Mouse (Mus musculus) forebrain, embryonic 14.5 days (tissue): ENCODE data around the gene Krt71. TPM values are rescaled to one million over a fixed set of nuclear protein-coding genes. Genes with fewer than 3 reads are reported as not detected.
"Not testable (repeated sequence)": the region's sequence is repeated elsewhere in the genome, so short reads cannot be mapped to it uniquely, and the experiment has no call there.

Experiments used
- ATAC-seq: fragments of 200-750 bp; cut with Nextera tagmentation; 2 replicates; pipeline ENCODE4 v1.8.0; 2017; ENCODE audit warnings: mild to moderate bottlenecking, moderate library complexity
- DNase-seq: peaks from one replicate; pipeline ENCODE4 v3.0.0-alpha.2; 2015; ENCODE audit warnings: low spot score
- H3K27ac ChIP-seq: fragments of 300-500 bp; sonication (generic); 2 replicates; pipeline ENCODE4 v1.5.1; 2014; ENCODE audit warnings: low read depth, mild to moderate bottlenecking, control low read depth, low read length, moderate library complexity
- H3K27me3 ChIP-seq: fragments of 300-500 bp; sonication (generic); replicated peaks from 2 replicates; pipeline ENCODE4 v1.6.1; 2014; ENCODE audit warnings: low read length, control low read depth, mixed read lengths; ENCODE audit not compliant: control insufficient read depth, insufficient read depth
- H3K36me3 ChIP-seq: fragments of 300-500 bp; sonication (generic); 2 replicates; pipeline ENCODE4 v1.6.1; 2014; ENCODE audit warnings: low read length, control low read depth; ENCODE audit not compliant: control insufficient read depth, insufficient read depth
- H3K4me1 ChIP-seq: fragments of 300-500 bp; sonication (generic); 2 replicates; pipeline ENCODE4 v1.6.1; 2014; ENCODE audit warnings: antibody characterized with exemption, low read length, control low read depth; ENCODE audit not compliant: control insufficient read depth, insufficient read depth
- H3K4me2 ChIP-seq: fragments of 300-500 bp; sonication (generic); 2 replicates; pipeline ENCODE4 v1.6.1; 2014; ENCODE audit warnings: mild to moderate bottlenecking, control low read depth, low read length
- H3K4me3 ChIP-seq: fragments of 300-500 bp; sonication (generic); 2 replicates; pipeline ENCODE4 v1.5.1; 2014; ENCODE audit warnings: low read depth, low read length, control low read depth
- H3K9ac ChIP-seq: fragments of 300-500 bp; sonication (generic); 2 replicates; pipeline ENCODE4 v1.6.1; 2014; ENCODE audit warnings: mild to moderate bottlenecking, low read length, control low read depth, moderate library complexity
- H3K9me3 ChIP-seq: fragments of 300-500 bp; sonication (generic); replicated peaks from 2 replicates; pipeline ENCODE4 v1.6.1; 2016; ENCODE audit warnings: low read length, control low read depth, mixed read lengths; ENCODE audit not compliant: control insufficient read depth
- WGBS: fragments of 180-500 bp; shearing (Covaris S2); extraction: QIAGEN DNeasy Blood & Tissue Kit; methylation state at CpG from one replicate; pipeline ENCODE4 v1.1.7; 2014; 5-methylcytosine and 5-hydroxymethylcytosine counted together
- microRNA-seq: library from miRNA; unstranded; fragments of <30 nt; microRNA quantifications from one replicate; pipeline ENCODE4, GENCODE M21; 2016
- polyA plus RNA-seq: library from polyadenylated mRNA; unstranded; fragments of >200 nt; fragmentation: Nextera tagmentation; extraction: Ambion mirVana; gene quantifications from 2 replicates; pipeline ENCODE4 v1.2.1, GENCODE M21; 2014

Krt71 gene
- polyA plus RNA-seq, 1 experiment from 2014 or later, result not detected

GRCm38 (mm10) chr15:101699866-101700265, 43.0 kb downstream of the Krt71 start:
- Histone ChIP-seq H3K27me3 (no peaks in the 10 kb centered on the region), H3K9ac (no peak overlapping the region), H3K4me3 (no peak overlapping the region), H3K36me3 (no peaks in the 10 kb centered on the region), H3K27ac (no peak overlapping the region), H3K9me3 (no peaks in the 10 kb centered on the region), H3K4me2 (no peak overlapping the region), H3K4me1 (no peaks in the 10 kb centered on the region)
- WGBS, result 72% methylated on average over 8 of the region's 8 CpGs
- ATAC-seq, result no peak
- DNase-seq, result no peak

GRCm38 (mm10) chr15:101699192-101699591, 43.7 kb downstream of the Krt71 start:
- Histone ChIP-seq H3K4me2 (no peak overlapping the region), H3K9me3 (no peaks in the 10 kb centered on the region), H3K27me3 (no peaks in the 10 kb centered on the region), H3K27ac (no peak overlapping the region), H3K36me3 (no peaks in the 10 kb centered on the region), H3K4me1 (no peaks in the 10 kb centered on the region), H3K4me3 (no peak overlapping the region), H3K9ac (no peak overlapping the region)
- no peak for ATAC-seq
- WGBS, result 53% methylated on average over 3 of the region's 3 CpGs
- no peak for DNase-seq

GRCm38 (mm10) chr15:101697326-101698188, 45.4 kb downstream of the Krt71 start:
- Histone ChIP-seq H3K27me3 (no peaks in the 10 kb centered on the region), H3K4me2 (no peak overlapping the region), H3K4me3 (no peak overlapping the region), H3K36me3 (no peaks in the 10 kb centered on the region), H3K27ac (no peak overlapping the region), H3K9me3 (no peaks in the 10 kb centered on the region), H3K9ac (no peak overlapping the region), H3K4me1 (no peaks in the 10 kb centered on the region)
- DNase-seq, result no peak
- WGBS, result 77% methylated on average over 8 of the region's 8 CpGs
- no peak for ATAC-seq

- no peaks in the 10 kb centered on the region for H3K36me3 ChIP-seq
- H3K27me3 ChIP-seq, result no peaks in the 10 kb centered on the region
- no peak within 1 kb of the TSS for H3K4me2 ChIP-seq
- H3K4me1 ChIP-seq, result no peaks in the 10 kb centered on the region
- no peak within 1 kb of the TSS for H3K4me3 ChIP-seq
- 80% methylated on average over 5 of the region's 5 CpGs for WGBS
- ATAC-seq (no peak), DNase-seq (no peak)
- no peak within 1 kb of the TSS for H3K27ac ChIP-seq
- no peaks in the 10 kb centered on the region for H3K9me3 ChIP-seq
- no peak within 1 kb of the TSS for H3K9ac ChIP-seq
These were observed 48.7 kb downstream of the Krt71 start, which contains the start of gene Krt6a for GRCm38 (mm10) chr15:101694207-101694606. Gene Krt6a (minus strand): TSS chr15:101694307.

GRCm38 (mm10) chr15:101690460-101690859, 52.4 kb downstream of the Krt71 start:
- 98% methylated on average over 5 of the region's 5 CpGs for WGBS

GRCm38 (mm10) chr15:101688161-101688560, 54.7 kb downstream of the Krt71 start:
- Histone ChIP-seq H3K9me3 (no peaks in the 10 kb centered on the region), H3K9ac (no peak overlapping the region), H3K27ac (no peak overlapping the region), H3K4me2 (no peak overlapping the region), H3K27me3 (no peaks in the 10 kb centered on the region), H3K4me3 (no peak overlapping the region), H3K4me1 (no peaks in the 10 kb centered on the region), H3K36me3 (no peaks in the 10 kb centered on the region)
- no peak for ATAC-seq
- DNase-seq, result no peak
- 78% methylated on average over 2 of the region's 2 CpGs for WGBS

More at GRCm38 (mm10) chr15:101690460-101690859, 52.4 kb downstream of the Krt71 start:
- not testable (repeated sequence) for H3K4me3 ChIP-seq, H3K27me3 ChIP-seq, H3K9me3 ChIP-seq, H3K4me1 ChIP-seq, H3K36me3 ChIP-seq, H3K27ac ChIP-seq, DNase-seq, H3K9ac ChIP-seq, H3K4me2 ChIP-seq, ATAC-seq

Small RNAs within 50 kb of the gene (microRNA-seq; reads per million reads assigned to microRNA genes)
- gene Gm44323, result not detected
- not detected for gene Gm44342

Other genes with a start within 250 kb of the Krt71 start
- gene Gm49425, start 225.8 kb downstream of the Krt71 start, polyA plus RNA-seq, result not detected in 2 replicates
- gene Krt84, start 210.3 kb downstream of the Krt71 start, polyA plus RNA-seq, result not detected in 2 replicates
- not detected in 2 replicates for gene Krt82, start 192.4 kb downstream of the Krt71 start, polyA plus RNA-seq
- 0.09 and 0.10 TPM in 2 replicates for gene Krt90, start 180.2 kb downstream of the Krt71 start, polyA plus RNA-seq
- 0.06 TPM in 1 of 2 replicates, not detected in the other for gene Krt75, start 169.2 kb downstream of the Krt71 start, polyA plus RNA-seq
- not detected in 2 replicates for gene Gm5414, start 114.9 kb downstream of the Krt71 start, polyA plus RNA-seq
- not detected in 2 replicates for gene Gm5478, start 95.7 kb downstream of the Krt71 start, polyA plus RNA-seq
- not detected in 2 replicates for gene Krt6b, start 62.8 kb downstream of the Krt71 start, polyA plus RNA-seq
- not detected in 2 replicates for gene Krt6a, start 48.8 kb downstream of the Krt71 start, polyA plus RNA-seq
- not detected in 2 replicates for gene Krt5, start 30.2 kb downstream of the Krt71 start, polyA plus RNA-seq
- not detected in 2 replicates for gene Krt72, start 43.4 kb upstream of the Krt71 start, polyA plus RNA-seq
- gene Krt73, start 59.2 kb upstream of the Krt71 start, polyA plus RNA-seq, result 0.36 and 0.81 TPM in 2 replicates
- not detected in 2 replicates for gene Krt2, start 75.1 kb upstream of the Krt71 start, polyA plus RNA-seq
- 5.2 and 7.0 TPM in 2 replicates for gene Krt1, start 107.7 kb upstream of the Krt71 start, polyA plus RNA-seq
- gene Krt77, start 126.6 kb upstream of the Krt71 start, polyA plus RNA-seq, result 0.32 and 0.91 TPM in 2 replicates
- not detected in 2 replicates for gene Krt76, start 149.8 kb upstream of the Krt71 start, polyA plus RNA-seq
- gene Krt4, start 181.6 kb upstream of the Krt71 start, polyA plus RNA-seq, result not detected in 2 replicates
- 0.10 and 0.27 TPM in 2 replicates for gene Krt79, start 197.2 kb upstream of the Krt71 start, polyA plus RNA-seq
- not detected in 2 replicates for gene Krt78, start 211.2 kb upstream of the Krt71 start, polyA plus RNA-seq